Mouse (Mus musculus) retina, postnatal 1 day (tissue): ENCODE data around the gene Aarsd1.

Experiments
- DNase-seq: peaks from one replicate; pipeline ENCODE4 v3.0.0-alpha.2; 2012

The Aarsd1 gene

DNA sequence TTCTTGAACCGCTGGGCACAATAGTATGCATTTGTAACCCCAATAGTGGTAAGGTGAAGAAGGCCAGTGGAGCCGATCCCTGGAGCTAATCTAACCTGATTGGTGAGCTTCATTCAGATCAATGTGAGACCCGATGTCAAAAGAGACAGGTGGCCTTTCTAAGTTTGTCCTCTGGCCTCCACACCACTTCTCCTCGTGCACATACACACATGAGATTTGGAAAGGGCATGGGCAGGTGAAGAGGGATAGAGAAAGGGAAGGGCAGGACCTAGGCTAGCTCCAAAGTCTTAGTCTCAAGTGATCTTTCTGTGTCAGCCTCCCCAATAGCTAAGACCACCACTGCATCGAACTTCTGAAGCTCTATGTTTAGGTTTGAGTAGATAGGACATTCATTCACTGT, 47.3 kb downstream of the Aarsd1 start:
- no peak for DNase-seq

DNA sequence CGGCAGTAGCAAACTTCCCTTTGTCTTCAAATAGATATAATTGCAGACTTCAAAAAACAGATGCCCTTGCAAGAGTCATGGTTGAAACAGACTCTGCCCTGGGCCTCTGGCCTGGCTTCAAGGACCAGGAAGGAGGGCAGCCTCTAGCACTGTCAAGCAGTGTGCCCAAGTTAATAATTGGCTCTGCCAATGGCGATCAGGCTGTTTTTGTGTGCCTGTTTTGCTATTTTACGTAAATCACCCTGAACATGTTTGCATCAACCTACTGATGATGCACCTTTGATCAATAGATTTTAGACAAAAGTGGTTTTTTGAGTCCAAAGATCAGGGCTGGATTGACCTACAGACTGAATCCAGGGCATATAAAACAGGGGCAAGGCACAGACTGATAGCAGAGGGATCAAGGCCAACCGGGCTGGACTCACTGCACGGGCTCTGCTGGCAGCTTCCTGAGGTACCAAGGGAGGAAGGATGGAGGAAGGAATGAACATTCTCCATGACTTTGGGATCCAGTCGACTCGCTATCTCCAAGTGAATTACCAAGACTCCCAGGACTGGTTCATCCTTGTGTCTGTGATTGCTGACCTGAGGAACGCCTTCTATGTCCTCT, 50.0 kb downstream of the Aarsd1 start, which contains the start of gene G6pc:
Gene G6pc (plus strand): TSS at position 236 of the 610 bp plus-strand sequence.
- no peak for DNase-seq

DNA sequence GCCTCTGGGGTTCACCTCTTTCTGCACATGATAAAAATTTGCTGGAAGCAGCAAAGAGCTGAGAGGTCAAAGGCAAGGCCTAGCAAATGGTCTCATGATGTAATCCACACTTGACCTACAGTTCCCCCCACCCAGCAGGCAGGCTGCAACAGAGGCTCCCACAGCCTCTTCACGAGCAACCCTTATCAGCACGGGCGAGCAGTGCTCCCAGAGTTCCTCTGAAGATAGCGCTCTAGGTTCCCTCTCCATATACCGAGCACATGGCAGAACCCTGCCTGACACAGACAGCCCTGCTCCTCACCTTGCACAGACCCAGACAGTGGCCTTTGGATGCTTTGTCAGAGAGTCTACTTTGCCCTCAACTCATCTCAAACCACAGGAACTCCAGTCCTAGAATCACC, 52.9 kb downstream of the Aarsd1 start:
- no peak for DNase-seq

DNA sequence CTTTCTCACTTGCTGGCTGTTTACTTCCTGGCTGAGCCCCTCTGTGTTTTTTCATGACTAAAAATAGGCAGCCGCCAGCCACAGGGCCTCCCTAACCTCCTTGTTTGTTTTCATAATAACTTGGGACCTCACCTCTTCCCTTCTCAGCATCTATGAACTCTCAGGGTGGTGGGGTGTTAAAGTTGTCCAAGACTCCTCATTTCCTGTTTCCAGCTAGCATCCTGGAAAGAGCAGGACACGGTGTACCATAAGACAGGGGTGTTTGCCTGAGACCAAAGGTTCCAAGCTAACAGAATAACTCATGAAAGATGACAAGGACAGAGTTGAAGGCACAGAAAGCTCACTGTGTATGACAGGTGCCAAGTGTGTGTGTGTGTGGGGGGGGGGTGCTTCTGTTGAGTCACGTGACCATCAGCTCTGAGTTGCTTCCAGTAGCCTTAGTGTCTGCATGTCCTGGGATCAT, 56.7 kb downstream of the Aarsd1 start:
- DNase-seq, result no peak

DNA sequence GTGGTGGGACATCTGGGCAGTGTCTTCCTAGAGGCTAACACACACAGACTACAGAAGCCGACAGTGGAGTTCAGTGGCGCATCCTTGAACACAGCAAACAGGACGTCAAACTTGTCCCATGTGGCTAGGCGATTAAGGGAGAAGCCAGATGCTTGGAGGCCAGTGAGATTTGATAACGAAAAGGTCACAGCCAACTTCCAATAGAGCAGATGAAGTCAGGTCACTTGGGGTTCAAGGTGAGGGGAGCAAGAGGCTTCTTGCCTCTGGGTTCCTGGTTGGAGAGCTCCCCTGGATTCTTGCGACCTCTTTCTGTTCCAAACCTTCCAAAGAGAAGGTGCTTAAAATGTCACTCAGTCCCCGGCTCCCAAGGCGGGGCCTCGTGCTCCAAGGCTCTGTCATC, 57.6 kb downstream of the Aarsd1 start:
- DNase-seq, result no peak

DNA sequence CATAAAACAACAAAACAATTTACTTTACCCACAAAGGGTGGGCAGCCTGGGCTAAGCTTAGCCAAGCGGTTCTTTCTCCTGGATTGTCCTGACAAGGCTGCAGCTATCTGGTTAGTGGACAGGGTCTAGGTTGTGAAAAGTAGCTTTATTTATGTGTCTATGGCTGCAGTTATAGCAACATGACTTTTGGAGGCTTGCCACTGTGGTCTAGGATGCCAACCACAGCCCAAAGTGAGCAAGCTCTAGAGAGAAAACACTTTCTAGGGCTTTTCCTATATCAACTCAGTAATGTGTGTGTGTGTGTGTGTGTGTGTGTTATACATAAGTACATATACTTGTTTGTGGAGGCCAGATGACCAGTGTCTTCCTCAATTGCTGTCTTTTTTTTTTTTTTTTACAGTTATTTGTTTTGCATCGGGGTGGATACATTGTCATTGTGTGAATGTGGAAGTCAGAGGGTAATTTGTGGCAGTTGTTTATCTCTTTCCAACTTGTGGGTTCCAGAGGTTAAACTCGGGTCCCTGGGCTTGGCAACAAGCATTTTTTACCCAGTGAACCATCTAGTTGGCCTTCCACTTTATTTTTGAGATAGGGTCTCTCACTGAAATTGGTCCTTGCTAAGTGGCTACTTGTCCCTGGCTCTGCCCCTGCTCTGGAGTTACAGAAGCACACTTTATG, 59.8 kb downstream of the Aarsd1 start:
- no peak for DNase-seq
